Mouse (Mus musculus) hindlimb bud, embryonic 11.5 days (tissue): ENCODE measurements at regions not wholly inside any gene's neighbourhood (a gene's known extent, or its start where the extent isn't known, plus 50 kb on each side); places are given as distances from the start of the nearest gene placed in this dataset.

Source experiments
- DNase-seq: peaks from one replicate; pipeline ENCODE4 v3.0.0-alpha.2; 2012; ENCODE audit warnings: low read depth, low spot score; ENCODE audit errors: extremely low spot score

GRCm38 (mm10) chr11:114443444-114443843 lies 224.9 kb upstream of the Rpl38 start:
- DNase-seq, result no peak

DNA sequence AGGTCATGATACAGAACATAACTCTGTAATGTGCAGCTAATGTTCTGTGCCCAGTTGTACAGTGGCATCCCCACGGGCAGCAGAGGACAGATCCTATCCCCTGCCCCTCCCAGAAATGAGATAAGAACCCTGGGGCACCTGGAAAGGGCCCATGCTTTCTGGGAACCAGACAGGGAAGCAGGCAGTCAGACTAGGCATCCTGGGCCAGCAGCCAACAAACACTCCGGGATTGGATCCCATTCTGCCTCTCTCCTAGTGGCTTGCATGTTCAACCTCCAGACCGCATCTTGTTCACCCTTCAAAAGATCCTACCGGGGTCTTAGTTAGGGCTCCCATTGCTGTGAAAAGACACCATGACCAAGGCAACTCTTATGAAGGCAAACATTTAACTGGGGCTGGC lies 229.0 kb upstream of the Rpl38 start:
- no peak for DNase-seq

GRCm38 (mm10) chr11:114435788-114436187 lies 232.5 kb upstream of the Rpl38 start:
- DNase-seq, result no peak

- DNase-seq, result no peak
These were observed 234.8 kb upstream of the Rpl38 start for GRCm38 (mm10) chr11:114433561-114433960.

DNA sequence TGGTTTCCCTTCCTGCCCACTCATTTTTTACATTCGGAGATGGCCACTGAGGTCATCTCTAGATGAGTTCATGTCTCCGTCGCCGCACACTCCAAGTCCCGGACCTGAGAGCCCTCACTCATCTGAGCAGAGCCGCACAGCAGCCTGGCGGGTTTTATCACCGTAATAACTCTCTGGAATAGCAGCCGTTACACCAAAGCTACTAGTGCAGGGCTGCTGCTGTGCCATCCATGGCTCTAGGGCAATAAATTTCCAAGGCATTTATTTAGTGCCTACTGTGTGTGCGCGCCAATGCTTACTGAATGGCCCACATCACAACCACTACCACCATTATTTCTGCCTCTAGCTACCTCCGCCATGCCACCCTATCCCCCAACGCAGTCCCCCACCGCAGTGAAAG lies 242.9 kb upstream of the Rpl38 start:
- DNase-seq, result no peak

DNA sequence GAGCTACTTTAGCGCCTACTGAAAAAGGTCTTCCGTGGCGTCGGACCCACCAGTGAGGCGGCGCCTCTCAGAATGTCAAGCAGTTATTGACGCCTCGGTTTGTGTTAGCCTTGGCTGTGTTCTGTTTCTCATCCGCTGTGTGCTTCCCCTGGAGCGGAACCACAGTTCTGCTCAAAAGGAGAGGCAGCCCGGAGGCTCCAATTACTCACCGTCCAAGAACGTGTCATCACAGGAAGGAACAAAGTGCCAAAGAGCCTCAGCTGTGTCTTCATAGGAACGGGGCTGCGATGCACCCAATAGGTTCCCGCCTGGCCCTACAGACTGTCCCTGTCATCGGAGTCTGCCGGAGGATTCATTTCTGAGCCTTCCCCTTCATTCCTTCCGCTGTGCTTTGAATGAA lies 245.0 kb upstream of the Rpl38 start:
- DNase-seq, result no peak

DNA sequence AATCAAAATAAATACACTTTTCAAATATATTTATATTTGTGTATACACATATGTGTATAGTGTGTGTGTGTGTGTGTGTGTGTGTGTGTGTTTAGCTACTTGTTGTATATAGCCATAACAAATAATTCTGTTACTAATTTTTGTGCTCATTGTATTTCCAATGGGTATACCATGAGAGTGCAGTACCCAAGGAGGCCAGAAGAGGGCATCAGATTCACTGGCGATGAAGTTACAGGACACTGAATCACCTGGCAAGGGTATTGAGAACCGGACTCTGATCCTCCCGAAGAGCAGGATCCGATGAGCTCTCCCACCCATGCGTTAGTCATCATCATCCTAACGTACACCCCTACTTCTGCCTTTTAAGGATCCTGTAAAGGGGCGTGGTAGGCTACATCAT lies 249.3 kb upstream of the Rpl38 start:
- DNase-seq, result no peak

GRCm38 (mm10) chr11:114416168-114416567 lies 252.2 kb upstream of the Rpl38 start:
- no peak for DNase-seq

DNA sequence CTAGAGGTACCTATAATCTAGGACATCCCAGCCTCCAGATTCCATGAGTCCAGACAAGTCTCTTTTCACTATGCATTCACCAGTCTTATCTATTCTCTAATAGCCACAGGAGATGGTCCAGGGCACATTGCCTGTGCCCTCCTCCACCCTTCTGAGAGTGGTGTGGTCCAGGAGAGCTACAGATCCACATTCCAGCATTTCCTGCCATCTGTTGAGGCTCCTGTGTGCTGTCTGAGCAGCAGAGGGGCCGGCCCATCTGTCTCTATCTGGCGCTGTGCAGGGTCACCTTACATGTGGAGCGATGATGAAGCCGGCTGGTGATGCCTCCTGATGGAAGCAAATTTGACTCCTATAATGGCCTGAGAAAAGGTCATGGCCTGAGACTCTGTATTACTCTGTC lies 263.9 kb upstream of the Rpl38 start:
- no peak for DNase-seq

DNA sequence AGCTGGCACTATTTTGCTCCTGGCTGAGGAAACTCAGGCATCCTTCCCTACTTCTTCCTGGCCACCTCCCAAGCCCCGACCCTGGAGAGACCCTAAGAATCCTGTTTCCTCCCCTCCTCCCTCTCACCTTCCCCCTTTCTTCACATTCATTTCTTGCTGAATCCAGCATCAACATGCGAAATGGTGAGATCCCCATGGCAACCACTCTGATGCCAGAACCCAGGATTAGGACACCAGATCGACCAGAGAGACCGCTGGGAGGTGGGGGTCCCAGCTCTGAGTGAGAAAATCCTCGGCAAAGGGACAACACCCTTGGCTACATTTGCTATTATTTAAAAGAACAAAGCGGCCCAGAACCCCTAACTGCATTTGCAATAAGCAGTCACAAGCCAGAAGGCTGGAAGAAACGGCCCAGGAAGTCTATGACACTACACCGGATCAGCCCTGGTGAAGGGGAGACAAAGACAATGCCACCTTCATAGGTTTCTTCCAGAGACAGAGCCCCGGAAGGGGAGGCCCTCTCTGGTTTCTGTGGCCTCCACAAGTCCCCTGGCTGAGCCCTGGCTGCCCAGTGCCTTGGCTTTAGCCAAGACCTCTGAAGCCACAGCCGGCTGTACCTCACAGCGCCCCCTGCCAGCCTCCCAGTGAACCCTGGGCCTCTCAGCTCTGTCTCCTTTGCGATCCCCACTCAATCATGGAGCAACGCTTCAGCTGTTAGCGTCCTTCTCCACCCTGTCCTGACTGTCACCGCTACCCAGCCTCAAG lies 265.6 kb upstream of the Rpl38 start:
- DNase-seq, result no peak

DNA sequence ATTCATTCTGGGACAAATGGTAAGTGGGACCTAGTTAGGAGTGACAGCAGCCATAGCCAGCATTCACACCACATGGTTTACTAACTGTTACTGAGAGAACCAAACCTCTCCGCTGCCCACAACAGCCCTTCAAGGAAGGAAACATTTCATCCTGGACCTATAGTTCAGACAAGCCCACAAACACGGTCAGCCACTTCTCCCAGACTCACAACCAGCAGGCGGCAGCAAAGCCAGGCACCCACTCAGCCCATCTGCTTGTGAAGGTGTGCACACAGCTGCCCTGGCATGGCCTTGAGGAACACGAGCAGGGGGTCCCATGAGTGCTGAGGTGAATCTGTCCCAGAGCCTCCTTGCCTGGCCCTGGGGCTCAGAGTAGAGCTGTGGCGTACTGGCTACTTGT lies 267.6 kb upstream of the Rpl38 start:
- no peak for DNase-seq

GRCm38 (mm10) chr11:114392161-114392560 lies 276.2 kb upstream of the Rpl38 start:
- DNase-seq, result no peak

DNA sequence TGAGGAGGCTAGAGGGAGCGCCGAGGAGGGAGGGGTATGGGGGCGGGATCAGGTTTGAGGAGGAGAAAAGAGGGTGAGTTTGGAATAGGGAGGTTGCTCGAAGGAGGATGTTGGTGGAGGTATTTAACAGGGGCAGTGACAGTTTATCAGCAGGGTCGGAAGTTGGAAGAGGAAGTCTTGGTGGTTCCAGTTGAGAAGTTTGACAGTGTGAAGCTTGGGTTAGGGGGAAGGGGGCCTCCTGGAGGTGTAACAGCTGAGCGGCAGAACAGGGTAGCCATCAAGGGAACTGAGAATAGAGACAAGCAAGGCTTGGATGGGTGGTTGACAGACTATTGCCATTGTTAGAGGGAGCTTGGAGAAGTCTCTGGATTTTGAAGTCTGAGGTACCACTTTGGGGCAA lies 276.8 kb upstream of the Rpl38 start:
- DNase-seq, result no peak

DNA sequence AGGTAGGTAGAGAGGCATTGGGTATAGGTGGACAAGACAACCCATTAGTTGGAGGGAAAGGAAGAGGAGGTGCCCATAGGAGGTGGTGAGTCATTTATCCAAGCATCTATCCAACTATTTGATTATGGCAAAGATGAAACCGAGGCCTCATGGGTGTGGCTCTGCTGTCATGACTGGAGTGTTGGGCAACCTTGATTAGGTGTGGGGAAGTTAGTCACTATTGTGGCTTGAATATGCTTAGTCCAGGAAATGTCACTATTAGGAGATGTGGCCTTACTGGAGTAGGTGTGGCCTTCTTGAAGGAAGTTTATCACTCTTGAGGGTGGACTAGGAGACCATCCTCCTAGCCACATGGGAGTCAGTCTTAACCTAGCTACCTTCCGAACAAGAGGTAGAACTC lies 281.2 kb upstream of the Rpl38 start:
- no peak for DNase-seq

DNA sequence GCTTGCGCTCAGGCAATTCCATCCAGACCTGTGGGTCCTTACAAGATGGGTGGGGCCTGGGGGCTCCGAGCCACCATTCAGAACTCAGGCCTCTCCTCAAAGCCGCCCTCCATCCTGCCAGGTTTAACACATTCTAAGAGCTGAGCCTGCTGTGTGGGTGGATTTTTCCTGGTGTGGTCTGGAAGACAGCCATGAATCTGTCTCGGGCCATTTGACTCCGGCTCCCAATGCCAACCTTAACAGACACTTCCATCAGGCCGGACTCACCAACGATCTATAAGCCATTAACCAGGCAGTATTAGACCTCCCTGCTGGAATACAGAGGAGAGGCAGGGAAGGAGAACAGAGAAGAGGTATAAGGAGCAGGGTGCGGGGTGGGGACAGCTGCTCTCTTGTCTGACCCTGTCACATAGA lies 288.9 kb upstream of the Rpl38 start:
- DNase-seq, result no peak

DNA sequence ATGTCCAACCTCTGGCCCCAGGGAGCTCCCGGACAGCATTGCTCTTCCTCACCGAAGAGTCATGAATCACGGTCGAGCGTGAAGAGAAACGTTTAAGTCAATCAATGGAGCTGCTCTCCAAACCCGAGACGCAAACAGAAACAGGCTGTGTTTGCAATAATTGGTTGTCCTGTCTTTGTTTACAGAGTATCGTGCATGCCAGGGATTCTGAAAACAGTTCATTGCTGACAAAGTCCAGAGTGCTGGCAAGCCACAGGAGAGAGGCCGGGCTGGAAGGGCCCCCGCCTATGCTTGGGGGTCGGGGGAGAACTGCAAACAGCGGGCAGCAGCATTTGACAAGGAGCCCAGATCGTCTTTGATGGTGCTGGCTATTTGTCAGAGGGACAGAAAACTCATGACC lies 292.4 kb upstream of the Rpl38 start:
- DNase-seq, result no peak

DNA sequence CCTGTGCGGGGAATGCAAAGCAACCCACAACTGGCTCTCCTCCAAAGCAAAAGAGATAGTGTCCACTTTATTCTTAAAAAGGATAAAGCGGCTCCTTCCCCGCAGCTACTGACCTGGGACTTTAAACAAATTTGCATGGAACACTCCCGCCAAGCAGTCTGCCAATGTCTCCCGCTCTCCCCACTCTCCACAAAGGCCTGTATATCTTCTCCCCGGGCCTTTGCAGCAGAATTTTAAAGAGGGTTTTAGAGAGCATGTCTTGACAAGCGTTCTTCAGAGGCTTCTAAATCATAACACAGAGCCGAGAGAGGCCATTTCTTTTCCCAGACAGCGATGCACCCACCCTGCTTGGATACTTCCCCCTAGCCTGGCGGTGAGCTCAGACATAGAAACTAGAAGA lies 297.6 kb upstream of the Rpl38 start:
- no peak for DNase-seq

DNA sequence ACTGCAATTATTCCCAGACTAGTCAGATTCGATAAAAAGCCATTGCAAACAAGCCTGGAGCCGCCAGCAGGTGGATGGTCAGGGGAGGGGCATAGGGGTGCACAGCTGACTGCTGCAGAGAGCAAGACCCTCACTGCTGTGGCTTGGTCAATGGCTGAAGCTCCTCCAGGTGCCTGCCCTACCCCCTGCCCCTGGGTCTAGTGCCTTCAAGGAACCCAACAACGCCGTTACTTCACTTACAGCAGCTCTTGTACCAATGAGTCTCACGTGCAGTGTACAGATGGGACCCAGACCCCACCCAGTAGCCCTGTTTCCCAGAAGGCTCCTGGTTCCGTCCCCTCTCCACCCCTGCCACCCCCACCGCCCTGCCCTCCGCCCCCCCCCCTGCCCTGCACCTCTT lies 300.5 kb upstream of the Rpl38 start:
- DNase-seq, result no peak

DNA sequence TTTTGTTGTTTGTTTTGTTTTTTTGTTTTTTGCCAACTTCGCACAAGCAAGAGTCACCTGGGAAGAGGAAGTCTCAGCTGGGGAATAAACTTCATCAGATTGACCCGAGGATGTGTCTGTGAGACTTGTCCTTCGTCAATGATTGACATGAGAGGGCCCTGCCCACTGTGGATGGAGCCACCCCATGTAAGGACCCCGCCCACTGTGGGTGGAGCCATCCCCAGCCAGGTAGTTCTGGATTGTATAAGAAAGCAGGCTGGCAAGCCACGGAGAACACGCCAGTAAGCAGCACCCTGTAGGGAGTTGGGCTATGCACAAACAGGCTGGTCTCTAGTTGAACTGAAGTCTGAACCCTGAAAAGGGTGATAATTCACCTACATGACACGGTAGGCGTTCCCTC lies 294.1 kb upstream of the Sdk2 start:
- DNase-seq, result no peak

DNA sequence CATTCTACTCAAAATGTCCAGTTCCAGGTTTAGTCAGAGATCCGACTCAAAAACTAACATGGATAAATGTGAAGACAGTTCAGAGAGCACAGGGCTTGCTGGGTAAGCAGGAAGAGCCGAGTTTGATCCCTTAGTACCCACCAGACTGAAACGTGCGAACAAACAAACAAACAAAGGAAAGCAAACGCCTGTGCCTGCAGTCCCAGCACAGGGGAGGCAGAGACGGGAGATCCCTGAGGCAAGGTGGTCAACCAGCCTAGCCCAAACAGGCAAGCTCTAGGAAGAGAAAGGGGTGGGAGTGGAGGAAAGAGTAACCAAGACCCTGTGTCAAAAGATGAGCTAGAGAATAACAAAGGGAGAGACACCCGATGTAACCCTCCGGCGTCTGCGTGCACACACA lies 293.5 kb upstream of the Sdk2 start:
- DNase-seq, result no peak

- no peak for DNase-seq
These were observed 285.4 kb upstream of the Sdk2 start for GRCm38 (mm10) chr11:114352146-114352795.

DNA sequence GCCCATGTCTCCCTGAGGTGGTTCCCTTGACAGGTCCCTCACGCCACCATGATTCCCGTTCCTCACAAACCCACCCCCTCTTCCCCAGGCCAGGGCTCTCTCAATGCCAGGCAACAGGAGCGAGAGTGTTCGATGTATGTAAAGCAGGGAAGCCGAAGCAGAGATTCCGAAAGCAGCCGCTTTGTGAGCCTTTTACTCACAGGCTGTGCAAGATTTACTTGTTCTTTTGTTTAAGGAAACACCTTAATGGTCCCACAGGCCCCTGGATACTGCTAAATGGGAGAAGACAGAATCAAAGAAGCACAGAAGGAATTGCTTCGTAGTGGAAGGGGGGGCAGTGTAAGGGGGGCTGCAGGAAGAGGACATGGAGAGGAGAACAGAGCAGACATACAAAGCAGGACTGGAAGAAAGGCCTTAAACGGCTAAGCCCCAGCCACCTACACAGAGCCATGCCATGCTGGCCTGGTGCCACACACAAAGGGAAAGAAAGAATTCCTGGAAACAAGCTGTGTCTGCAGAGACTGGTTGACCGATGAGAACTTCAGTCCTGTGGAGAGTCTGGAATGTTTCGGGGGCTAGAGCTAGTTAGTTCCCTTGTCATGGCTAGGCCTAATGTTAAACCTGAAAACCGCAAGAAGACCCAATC lies 270.1 kb upstream of the Sdk2 start:
- no peak for DNase-seq
